Mouse (Mus musculus) left cerebral cortex, postnatal 14 days (tissue): ENCODE data around the gene Cluap1. TPM values are rescaled to one million over a fixed set of nuclear protein-coding genes. Genes with fewer than 3 reads are reported as not detected.
A peak's percentile ranks its signal among the peaks of the same experiment; 100 is the strongest.
"Not testable (repeated sequence)": the region's sequence is repeated elsewhere in the genome, so short reads cannot be mapped to it uniquely, and the experiment has no call there.

Experiments used
- DNase-seq, 2 experiments: peaks; one replicate each; pipeline ENCODE4 v3.0.0; 2021 to 2022; ENCODE audit warnings: low spot score in 2 of 2, mixed read lengths in 1 of 2
- intact Hi-C: fragments of 180-260 bp; cut with DNase I; formaldehyde crosslinking; loops from one replicate; pipeline ENCODE4 v1.15.1; 2025
- microRNA-seq, 2 experiments: library from miRNA; unstranded; fragments of <30 nt; microRNA quantifications; one replicate each; pipeline ENCODE4 v1.2.0; 2022
- total RNA-seq, 2 experiments: library from RNA; stranded (reverse); gene quantifications; 2 replicates each; pipeline ENCODE4 v1.2.3; 2021

Cluap1 gene
- total RNA-seq, 2 experiments from 2014 or later = 29.7 TPM

- DNase-seq = no peak
- intact Hi-C loops = no loop called here
Measured at GRCm38 (mm10) chr16:3928582-3928981, 20.0 kb downstream of the Cluap1 start.

- intact Hi-C loops = no loop called here
- peak in 1 of 2 experiments; percentile 25 for DNase-seq
Measured at GRCm38 (mm10) chr16:3929151-3929550, 20.6 kb downstream of the Cluap1 start.

- DNase-seq = no peak
- intact Hi-C loops = no loop called here
Measured at GRCm38 (mm10) chr16:3933536-3933935, 24.9 kb downstream of the Cluap1 start.

GRCm38 (mm10) chr16:3934091-3934490 is 25.5 kb downstream of the Cluap1 start:
- intact Hi-C loops = no loop called here
- no peak for DNase-seq

- no peak for DNase-seq
- intact Hi-C loops = no loop called here
Measured at GRCm38 (mm10) chr16:3934701-3935100, 26.1 kb downstream of the Cluap1 start.

- DNase-seq = no peak
- intact Hi-C loops = no loop called here
Measured at GRCm38 (mm10) chr16:3951141-3951540, 42.5 kb downstream of the Cluap1 start.

- peak in 1 of 2 experiments; percentile 13 for DNase-seq
- intact Hi-C loops = no loop called here
Measured at GRCm38 (mm10) chr16:3956369-3956768, 47.8 kb downstream of the Cluap1 start.

- no peak for DNase-seq
- intact Hi-C loops = no loop called here
Measured at GRCm38 (mm10) chr16:3959261-3959660, 50.7 kb downstream of the Cluap1 start.

- DNase-seq = no peak
Measured at GRCm38 (mm10) chr16:3964990-3965389, 56.4 kb downstream of the Cluap1 start.

GRCm38 (mm10) chr16:3965534-3965933 is 56.9 kb downstream of the Cluap1 start:
- intact Hi-C loops = no loop called here
- DNase-seq = no peak

More at GRCm38 (mm10) chr16:3964990-3965389, 56.4 kb downstream of the Cluap1 start:
- intact Hi-C loops = no loop called here

GRCm38 (mm10) chr16:3974456-3974855 is 65.9 kb downstream of the Cluap1 start:
- DNase-seq, intact Hi-C loops: not testable (repeated sequence)

GRCm38 (mm10) chr16:3975658-3976057 is 67.1 kb downstream of the Cluap1 start:
- DNase-seq = no peak
- intact Hi-C loops = no loop called here

GRCm38 (mm10) chr16:3976251-3976671 is 67.7 kb downstream of the Cluap1 start, which contains the start of gene Nlrc3:
Gene Nlrc3, minus strand, starts transcription at chr16:3976632.
- DNase-seq = no peak
- intact Hi-C loops = no loop called here

- DNase-seq = no peak
- intact Hi-C loops = no loop called here
Measured at GRCm38 (mm10) chr16:3976712-3977111, 68.1 kb downstream of the Cluap1 start.

- DNase-seq = no peak
- intact Hi-C loops = loop anchor here (5.0 kb wide), 1 partner anchor 60 kb away; no protein-coding TSS in a partner anchor
Measured at GRCm38 (mm10) chr16:3982173-3982572, 73.6 kb downstream of the Cluap1 start.

GRCm38 (mm10) chr16:3983146-3983700 is 74.6 kb downstream of the Cluap1 start:
- intact Hi-C loops = loop anchor here (5.0 kb wide), 1 partner anchor 61 kb away; no protein-coding TSS in a partner anchor
- no peak for DNase-seq

- DNase-seq = no peak
- intact Hi-C loops = no loop called here
Measured at GRCm38 (mm10) chr16:3988410-3988809, 79.8 kb downstream of the Cluap1 start.

Small RNA genes within 50 kb of the gene (microRNA-seq; reads per million reads assigned to microRNA genes)
- 0 reads per million in 2 experiments for gene Gm23493

Other genes with a start within 250 kb of the Cluap1 start
- not detected for gene Mefv, start 190.7 kb upstream of the Cluap1 start, total RNA-seq
- 10 to 100 TPM; 18.5 to 19.4 TPM for gene Zfp263, start 164.7 kb upstream of the Cluap1 start, total RNA-seq
- gene Olfr15, start 77.9 kb upstream of the Cluap1 start, total RNA-seq = not detected
- gene Zfp174, start 61.5 kb upstream of the Cluap1 start, total RNA-seq = 1 to 10 TPM; 4.8 to 4.9 TPM
- gene Naa60, start 36.4 kb upstream of the Cluap1 start, total RNA-seq = 100 to 1,000 TPM; 146 to 151 TPM
- 10 to 100 TPM; 25.6 to 31.9 TPM for gene Zfp597, start 24.2 kb upstream of the Cluap1 start, total RNA-seq
- gene Gm20695, start 24.2 kb upstream of the Cluap1 start, total RNA-seq = under 1 TPM; 0.44 to 0.55 TPM
- gene 1700037C18Rik, start 112 bp upstream of the Cluap1 start, total RNA-seq = 1 to 10 TPM; 8.7 to 10.0 TPM
- 1 to 10 TPM; 2.3 to 2.4 TPM for gene Nlrc3, start 67.8 kb downstream of the Cluap1 start, total RNA-seq
- gene Slx4, start 95.0 kb downstream of the Cluap1 start, total RNA-seq = 10 to 100 TPM; 63.3 to 65.5 TPM
- not detected for gene Dnase1, start 128.1 kb downstream of the Cluap1 start, total RNA-seq
- 10 to 100 TPM; 68.6 to 68.9 TPM for gene Trap1, start 169.0 kb downstream of the Cluap1 start, total RNA-seq